Comparison of ENCODE assay signal across 16 mouse cellular contexts in the genomic region with DNA sequence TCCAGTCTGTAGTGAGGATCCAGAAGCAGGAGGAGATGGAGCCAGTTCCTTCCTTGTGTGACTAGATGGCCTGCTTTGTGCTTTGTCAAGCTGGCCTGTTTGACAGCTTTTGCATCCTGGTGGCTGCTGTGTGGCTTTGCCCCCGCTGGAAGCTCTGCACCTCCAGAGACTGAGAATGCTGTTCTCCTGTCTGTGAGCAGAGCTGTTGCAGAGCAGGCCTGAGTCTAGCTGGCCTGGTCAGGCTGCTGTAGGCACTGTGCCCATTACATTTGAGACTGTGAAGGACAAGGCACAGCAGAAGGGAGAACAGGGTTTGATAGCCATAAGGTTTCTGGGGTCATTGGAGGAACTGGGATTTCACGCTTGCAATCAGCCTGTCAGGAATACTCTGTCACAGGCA. TPM values are rescaled to one million over a fixed set of nuclear protein-coding genes. Genes with fewer than 3 reads are reported as not detected.
A peak's percentile ranks its signal among the peaks of the same experiment; 100 is the strongest.
DNase-seq lines count a peak whose midpoint lies in the region; ATAC-seq and TF ChIP-seq lines count a peak whose summit lies in the region.
"Had no signal": no experiment of that assay in that cellular context is flagged by ENCODE, and none has a peak within 500 bp of the region (broad histone marks: within the 10 kb centered on the region; RNA-seq: fewer than 3 reads in every experiment).

No protein-coding gene starts in this region.

- peaks cover 65% of the 10 kb centered on the region for H3K4me1 ChIP-seq in heart, embryonic 10.5 days
- H3K4me1 ChIP-seq in lung, postnatal 0 days (ENCODE audit: insufficient read depth, low read depth, low read length) = peaks cover 37% of the 10 kb centered on the region; the same call in 1 of the 2 replicates
- H3K4me1 ChIP-seq in stomach, postnatal 0 days (replicated peaks; ENCODE audit: control insufficient read depth, insufficient read depth) = peaks cover 10% of the 10 kb centered on the region
- H3K4me1 ChIP-seq in hindbrain, embryonic 11.5 days (replicated peaks; ENCODE audit: control insufficient read depth, insufficient read depth, low read length) = no peaks in the 10 kb centered on the region

- H3K9me3 ChIP-seq in heart, embryonic 10.5 days = no peaks in the 10 kb centered on the region
- no peaks in the 10 kb centered on the region for H3K9me3 ChIP-seq in lung, postnatal 0 days (ENCODE audit: low read length)
- H3K9me3 ChIP-seq in stomach, postnatal 0 days (ENCODE audit: control insufficient read depth, low read length) = no peaks in the 10 kb centered on the region
- H3K9me3 ChIP-seq in hindbrain, embryonic 11.5 days (ENCODE audit: control insufficient read depth, low read length) = no peaks in the 10 kb centered on the region
- H3K9me3 ChIP-seq: embryonic facial prominence, embryonic 13.5 days; kidney, embryonic 15.5 days; neural tube, embryonic 15.5 days had no signal

- no peak for TF ChIP-seq CTCF in lung, postnatal 0 days (IDR thresholded peaks at IDR 0.05)
- TF ChIP-seq CTCF in stomach, postnatal 0 days (IDR thresholded peaks at IDR 0.05; ENCODE audit: low read depth) = no peak

- ATAC-seq in lung, postnatal 0 days = no peak
- no peak for ATAC-seq in stomach, postnatal 0 days (ENCODE audit: low FRiP score, low TSS enrichment)
- no peak for ATAC-seq in megakaryocyte-erythroid progenitor cell, adult 5-6 weeks (replicated peaks; ENCODE audit: low FRiP score, low TSS enrichment, poor library complexity, severe bottlenecking)
- ATAC-seq in hindbrain, embryonic 11.5 days (ENCODE audit: low FRiP score) = no peak
- ATAC-seq: inflammation-experienced regulatory T-cells, adult 6 months had no signal

- no peak for TF ChIP-seq EP300 in lung, postnatal 0 days (IDR thresholded peaks at IDR 0.05)
- TF ChIP-seq EP300 in stomach, postnatal 0 days (optimal IDR thresholded peaks at IDR 0.05) = no peak

- H3K27ac ChIP-seq in heart, embryonic 10.5 days = 0 out of 2 replicates have a peak overlapping the region, but pooled peaks have one; percentile 24
- H3K27ac ChIP-seq in lung, postnatal 0 days (ENCODE audit: low read length) = no peak overlapping the region
- H3K27ac ChIP-seq in stomach, postnatal 0 days (replicated peaks) = peak overlapping the region; percentile 4; the same call in 1 of the 2 replicates
- no peak overlapping the region for H3K27ac ChIP-seq in hindbrain, embryonic 11.5 days (ENCODE audit: low read depth, low read length)
- H3K27ac ChIP-seq: embryonic facial prominence, embryonic 13.5 days; kidney, embryonic 15.5 days; macrophage; neural tube, embryonic 15.5 days had no signal

- no peak overlapping the region for H3K4me2 ChIP-seq in lung, postnatal 0 days (replicated peaks; ENCODE audit: low read depth, low read length)
- H3K4me2 ChIP-seq in stomach, postnatal 0 days (replicated peaks; ENCODE audit: low read depth) = no peak overlapping the region
- H3K4me2 ChIP-seq in hindbrain, embryonic 11.5 days (replicated peaks; ENCODE audit: low read depth, low read length) = no peak overlapping the region
- H3K4me2 ChIP-seq: embryonic facial prominence, embryonic 13.5 days; kidney, embryonic 15.5 days; neural tube, embryonic 15.5 days had no signal

- no peaks in the 10 kb centered on the region for H3K36me3 ChIP-seq in heart, embryonic 10.5 days
- H3K36me3 ChIP-seq in lung, postnatal 0 days (ENCODE audit: insufficient read depth, low read length) = no peaks in the 10 kb centered on the region
- H3K36me3 ChIP-seq in stomach, postnatal 0 days (ENCODE audit: control insufficient read depth, insufficient read depth, low read length) = no peaks in the 10 kb centered on the region
- H3K36me3 ChIP-seq in hindbrain, embryonic 11.5 days (ENCODE audit: control insufficient read depth, insufficient read depth, low read length) = no peaks in the 10 kb centered on the region
- H3K36me3 ChIP-seq: embryonic facial prominence, embryonic 13.5 days; kidney, embryonic 15.5 days; neural tube, embryonic 15.5 days had no signal

- H3K4me3 ChIP-seq in heart, embryonic 10.5 days = no peak overlapping the region
- no peak overlapping the region for H3K4me3 ChIP-seq in lung, postnatal 0 days (ENCODE audit: low read depth, low read length)
- H3K4me3 ChIP-seq in stomach, postnatal 0 days (ENCODE audit: low read depth, low read length) = no peak overlapping the region
- H3K4me3 ChIP-seq in hindbrain, embryonic 11.5 days (ENCODE audit: low read depth, low read length) = no peak overlapping the region
- H3K4me3 ChIP-seq: embryonic facial prominence, embryonic 13.5 days; kidney, embryonic 15.5 days; neural tube, embryonic 15.5 days had no signal

- H3K9ac ChIP-seq in lung, postnatal 0 days (replicated peaks; ENCODE audit: low read depth) = no peak overlapping the region
- H3K9ac ChIP-seq in stomach, postnatal 0 days (ENCODE audit: low read length) = no peak overlapping the region
- no peak overlapping the region; the same call in 1 of the 2 replicates for H3K9ac ChIP-seq in hindbrain, embryonic 11.5 days (ENCODE audit: low read depth, low read length)
- H3K9ac ChIP-seq: embryonic facial prominence, embryonic 13.5 days; kidney, embryonic 15.5 days; neural tube, embryonic 15.5 days had no signal

- no peaks in the 10 kb centered on the region for H3K27me3 ChIP-seq in heart, embryonic 10.5 days (ENCODE audit: insufficient read depth, poor library complexity, severe bottlenecking)
- no peaks in the 10 kb centered on the region for H3K27me3 ChIP-seq in lung, postnatal 0 days (replicated peaks; ENCODE audit: insufficient read depth, low read length)
- H3K27me3 ChIP-seq in stomach, postnatal 0 days (ENCODE audit: control insufficient read depth, insufficient read depth, low read length) = no peaks in the 10 kb centered on the region
- H3K27me3 ChIP-seq in hindbrain, embryonic 11.5 days (ENCODE audit: control insufficient read depth, insufficient read depth, low read length) = no peaks in the 10 kb centered on the region
- H3K27me3 ChIP-seq: embryonic facial prominence, embryonic 13.5 days; kidney, embryonic 15.5 days; neural tube, embryonic 15.5 days had no signal

- 56% methylated on average over 2 of the region's 2 CpGs for whole genome bisulfite sequencing in heart, embryonic 10.5 days
- 48% methylated on average over 2 of the region's 2 CpGs for WGBS in lung, postnatal 0 days
- WGBS in stomach, postnatal 0 days = 46% methylated on average over 2 of the region's 2 CpGs
- 70% methylated on average over 2 of the region's 2 CpGs for WGBS in hindbrain, embryonic 11.5 days

- no peak for DNase-seq in heart, embryonic 10.5 days (ENCODE audit: low spot score)
- no peak for DNase-seq in heart, adult 9 months (ENCODE audit: low spot score in 2 of 2)
- DNase-seq in lung, postnatal 14 days = peak; percentile 25
- DNase-seq in lung, postnatal 0 days (ENCODE audit: low spot score) = no peak
- peak; percentile 60 for DNase-seq in cerebellum, adult 9-11 months
- DNase-seq in stomach, postnatal 0 days (ENCODE audit: low spot score) = no peak
- DNase-seq in hindbrain, embryonic 11.5 days (ENCODE audit: low spot score) = no peak
- DNase-seq: gastrocnemius, postnatal 10 days; layer of hippocampus, adult 9-11 months; thymus, postnatal 14 days had no signal

RNA-seq across cellular contexts. Expression of a gene that starts 32.1 kb away (rescaled TPM):
- 52.5 and 64.0 TPM in 2 replicates for polyA plus RNA-seq in heart, embryonic 10.5 days (2016; fragmentation: Nextera tagmentation; extraction: Ambion mirVana)
- 40.1 and 42.1 TPM in 2 replicates for polyA plus RNA-seq in lung, postnatal 0 days (2015; fragmentation: Nextera tagmentation; extraction: Ambion mirVana)
- 33.4 and 34.0 TPM in 2 replicates for polyA plus RNA-seq in stomach, postnatal 0 days (2015; fragmentation: Nextera tagmentation; extraction: Ambion mirVana)
- 42.6 and 44.6 TPM in 2 replicates for total RNA-seq in megakaryocyte-erythroid progenitor cell, adult 5-6 weeks (2014; fragmentation: Nextera tagmentation)
- total RNA-seq in megakaryocyte-erythroid progenitor cell, adult 5-6 weeks (2017) = 38.1 and 40.8 TPM in 2 replicates
- 89.5 and 93.9 TPM in 2 replicates for polyA plus RNA-seq in hindbrain, embryonic 11.5 days (2014; fragmentation: Nextera tagmentation; extraction: Ambion mirVana)

RNA-seq across cellular contexts. Expression of a gene that starts 32.6 kb away (rescaled TPM):
- 9.2 and 10.4 TPM in 2 replicates for polyA plus RNA-seq in heart, embryonic 10.5 days (2016; fragmentation: Nextera tagmentation; extraction: Ambion mirVana)
- 25.4 and 25.5 TPM in 2 replicates for polyA plus RNA-seq in lung, postnatal 0 days (2015; fragmentation: Nextera tagmentation; extraction: Ambion mirVana)
- 7.8 and 8.3 TPM in 2 replicates for polyA plus RNA-seq in stomach, postnatal 0 days (2015; fragmentation: Nextera tagmentation; extraction: Ambion mirVana)
- 45.3 and 62.4 TPM in 2 replicates for total RNA-seq in megakaryocyte-erythroid progenitor cell, adult 5-6 weeks (2014; fragmentation: Nextera tagmentation)
- 21.0 and 21.1 TPM in 2 replicates for total RNA-seq in megakaryocyte-erythroid progenitor cell, adult 5-6 weeks (2017)
- 35.5 and 43.6 TPM in 2 replicates for polyA plus RNA-seq in hindbrain, embryonic 11.5 days (2014; fragmentation: Nextera tagmentation; extraction: Ambion mirVana)

Comparison
In these comparisons a context has a peak if more than half of its experiments do, and no peak if none do; other contexts are left out.
1. DNase-seq: peak in lung, postnatal 14 days (single experiment) and cerebellum, adult 9-11 months (single experiment); none in heart, embryonic 10.5 days (single experiment), heart, adult 9 months (0 of 2), lung, postnatal 0 days (single experiment), stomach, postnatal 0 days (single experiment) and hindbrain, embryonic 11.5 days (single experiment).
2. H3K27ac ChIP-seq: peak in heart, embryonic 10.5 days (single experiment) and stomach, postnatal 0 days (single experiment); none in lung, postnatal 0 days (single experiment) and hindbrain, embryonic 11.5 days (single experiment).